ENCODE assay signal across 11 mouse cellular contexts in genomic region chr15:103241071-103242018, GRCm38 (mm10). TPM values are rescaled to one million over a fixed set of nuclear protein-coding genes. Genes with fewer than 3 reads are reported as not detected.
DNase-seq lines count a peak whose midpoint lies in the region; ATAC-seq and TF ChIP-seq lines count a peak whose summit lies in the region.
"Not testable (repeated sequence)": the region's sequence is repeated elsewhere in the genome, so short reads cannot be mapped to it uniquely, and the experiment has no call there.
"Had no signal": no experiment of that assay in that cellular context is flagged by ENCODE, and none has a peak within 500 bp of the region (broad histone marks: within the 10 kb centered on the region; RNA-seq: fewer than 3 reads in every experiment).

No protein-coding gene starts in this region.

- not testable (repeated sequence) for TF ChIP-seq CTCF in CH12.LX (conservative IDR thresholded peaks at IDR 0.05 in 1 of 2, IDR thresholded peaks at IDR 0.05 in 1 of 2; ENCODE audit: low read depth in 2 of 2, low read length in 2 of 2)

- H3K9ac ChIP-seq in CH12.LX (ENCODE audit: insufficient read depth, low read depth) = peak overlapping the region; percentile 96
- peak overlapping the region; percentile 87 for H3K9ac ChIP-seq in forebrain, embryonic 15.5 days (replicated peaks)
- H3K9ac ChIP-seq in hindbrain, embryonic 11.5 days (ENCODE audit: low read depth, low read length) = peak overlapping the region; percentile 66
- peak overlapping the region; percentile 81 for H3K9ac ChIP-seq in kidney, embryonic 16.5 days (replicated peaks; ENCODE audit: low read length)
- H3K9ac ChIP-seq in liver, embryonic 15.5 days = peak overlapping the region; percentile 79
- H3K9ac ChIP-seq in midbrain, embryonic 15.5 days = peak overlapping the region; percentile 64
- peak overlapping the region; percentile 83 for H3K9ac ChIP-seq in stomach, embryonic 16.5 days (ENCODE audit: low read length)

- peak; percentile 56; the same call in 1 of the 2 replicates for TF ChIP-seq POLR2A in CH12.LX (IDR thresholded peaks at IDR 0.05; ENCODE audit: low read depth, low read length)

- not testable (repeated sequence) for ATAC-seq in forebrain, embryonic 15.5 days (replicated peaks); hindbrain, embryonic 11.5 days (ENCODE audit: low FRiP score); kidney, embryonic 16.5 days (ENCODE audit: low FRiP score, low TSS enrichment); liver, embryonic 15.5 days (ENCODE audit: insufficient read depth); midbrain, embryonic 15.5 days (replicated peaks); stomach, embryonic 16.5 days (ENCODE audit: insufficient read depth, low FRiP score)

- peak overlapping the region; percentile 59 to 77 (median 74) for H3K4me3 ChIP-seq in CH12.LX (replicated peaks in 1 of 3; ENCODE audit: low read depth in 2 of 3, low read length in 2 of 3, poor library complexity in 1 of 3)
- H3K4me3 ChIP-seq in forebrain, embryonic 15.5 days = peak overlapping the region; percentile 83
- peak overlapping the region; percentile 46 for H3K4me3 ChIP-seq in hindbrain, embryonic 11.5 days (ENCODE audit: low read depth, low read length)
- peak overlapping the region; percentile 55 for H3K4me3 ChIP-seq in kidney, embryonic 16.5 days (ENCODE audit: low read length)
- H3K4me3 ChIP-seq in liver, embryonic 15.5 days (replicated peaks) = peak overlapping the region; percentile 84
- H3K4me3 ChIP-seq in midbrain, embryonic 15.5 days = peak overlapping the region; percentile 59
- peak overlapping the region; percentile 66 for H3K4me3 ChIP-seq in stomach, embryonic 16.5 days (replicated peaks; ENCODE audit: low read length)

- dilution Hi-C loops in CH12.LX (cut with MboI; ENCODE audit: extremely low pct_ligation_motif_present, extremely low pct_unique_long_range_greater_than_20kb, low sequenced_read_pairs) = not testable (repeated sequence)

- not testable (repeated sequence) for H3K27me3 ChIP-seq in CH12.LX (replicated peaks); forebrain, embryonic 15.5 days; hindbrain, embryonic 11.5 days (ENCODE audit: control insufficient read depth, insufficient read depth, low read length); kidney, embryonic 16.5 days (ENCODE audit: insufficient read depth, low read length); liver, embryonic 15.5 days; midbrain, embryonic 15.5 days (replicated peaks); stomach, embryonic 16.5 days (ENCODE audit: control insufficient read depth, insufficient read depth, low read length)

- H3K36me3 ChIP-seq in CH12.LX (replicated peaks in 1 of 2; ENCODE audit: control insufficient read depth in 1 of 2, insufficient read depth in 1 of 2, low read length in 1 of 2) = peaks cover 37 to 48% of the 10 kb centered on the region in 2 experiments
- H3K36me3 ChIP-seq in forebrain, embryonic 15.5 days = peaks cover 40% of the 10 kb centered on the region
- H3K36me3 ChIP-seq in hindbrain, embryonic 11.5 days (ENCODE audit: control insufficient read depth, insufficient read depth, low read length) = peaks cover 21% of the 10 kb centered on the region
- H3K36me3 ChIP-seq in kidney, embryonic 16.5 days (ENCODE audit: insufficient read depth, low read length) = peaks cover 32% of the 10 kb centered on the region
- H3K36me3 ChIP-seq in liver, embryonic 15.5 days (replicated peaks) = peaks cover 62% of the 10 kb centered on the region
- H3K36me3 ChIP-seq in midbrain, embryonic 15.5 days (replicated peaks) = peaks cover 31% of the 10 kb centered on the region
- H3K36me3 ChIP-seq in stomach, embryonic 16.5 days (ENCODE audit: control insufficient read depth, insufficient read depth, low read length) = peaks cover 18% of the 10 kb centered on the region

- TF ChIP-seq EP300 in CH12.LX (IDR thresholded peaks at IDR 0.05; ENCODE audit: low read length) = peak; percentile 68

- 9% methylated on average over 12 of the region's 12 CpGs for WGBS in forebrain, embryonic 15.5 days
- WGBS in hindbrain, embryonic 11.5 days = 14% methylated on average over 12 of the region's 12 CpGs
- 4% methylated on average over 11 of the region's 12 CpGs for WGBS in kidney, embryonic 16.5 days
- WGBS in liver, embryonic 15.5 days (ENCODE audit: insufficient replicate concordance) = under 1% methylated on average over 12 of the region's 12 CpGs
- 13% methylated on average over 12 of the region's 12 CpGs for WGBS in midbrain, embryonic 15.5 days
- 4% methylated on average over 12 of the region's 12 CpGs for WGBS in stomach, embryonic 16.5 days

- in situ Hi-C loops in CH12.LX (cut with MboI; ENCODE audit: low pct_ligation_motif_present, low pct_unique_long_range_greater_than_20kb, low sequenced_read_pairs) = not testable (repeated sequence)

- H3K79me2 ChIP-seq in CH12.LX (replicated peaks; ENCODE audit: control insufficient read depth, extremely low read depth, insufficient read depth, poor library complexity, severe bottlenecking) = peaks cover 68% of the 10 kb centered on the region

- H3K9me3 ChIP-seq in CH12.LX (replicated peaks; ENCODE audit: low read length); forebrain, embryonic 15.5 days; hindbrain, embryonic 11.5 days (ENCODE audit: control insufficient read depth, low read length); kidney, embryonic 16.5 days (ENCODE audit: low read length); liver, embryonic 15.5 days (replicated peaks); midbrain, embryonic 15.5 days; stomach, embryonic 16.5 days (replicated peaks; ENCODE audit: control insufficient read depth, low read length): not testable (repeated sequence)

- DNase-seq in CH12.LX (ENCODE audit: extremely low read depth) = peak; percentile 76
- DNase-seq in cerebellum, adult 9-11 months = peak; percentile 38
- DNase-seq in hindbrain, embryonic 11.5 days (ENCODE audit: low spot score) = not testable (repeated sequence)

- H3K4me1 ChIP-seq in CH12.LX (ENCODE audit: control insufficient read depth in 1 of 2, insufficient read depth in 2 of 2) = peaks cover 0 to 33% of the 10 kb centered on the region in 2 experiments; a peak in 2 of 4 replicates
- H3K4me1 ChIP-seq in forebrain, embryonic 15.5 days = peaks cover 60% of the 10 kb centered on the region
- not testable (repeated sequence) for H3K4me1 ChIP-seq in hindbrain, embryonic 11.5 days (replicated peaks; ENCODE audit: control insufficient read depth, insufficient read depth, low read length)
- peaks cover 36% of the 10 kb centered on the region for H3K4me1 ChIP-seq in kidney, embryonic 16.5 days (ENCODE audit: insufficient read depth, low read length)
- peaks cover 53% of the 10 kb centered on the region for H3K4me1 ChIP-seq in liver, embryonic 15.5 days (replicated peaks)
- peaks cover 49% of the 10 kb centered on the region for H3K4me1 ChIP-seq in midbrain, embryonic 15.5 days
- H3K4me1 ChIP-seq in stomach, embryonic 16.5 days (ENCODE audit: control insufficient read depth, insufficient read depth, low read length) = peaks cover 25% of the 10 kb centered on the region

- peak overlapping the region; percentile 81 for H3K27ac ChIP-seq in CH12.LX (ENCODE audit: insufficient read depth, low read depth)
- H3K27ac ChIP-seq in forebrain, embryonic 15.5 days (replicated peaks) = peak overlapping the region; percentile 96
- peak overlapping the region; percentile 67 for H3K27ac ChIP-seq in hindbrain, embryonic 11.5 days (ENCODE audit: low read depth, low read length)
- peak overlapping the region; percentile 98 for H3K27ac ChIP-seq in kidney, embryonic 16.5 days (ENCODE audit: low read length)
- H3K27ac ChIP-seq in liver, embryonic 15.5 days (replicated peaks) = peak overlapping the region; percentile 90
- peak overlapping the region; percentile 93 for H3K27ac ChIP-seq in midbrain, embryonic 15.5 days
- H3K27ac ChIP-seq in stomach, embryonic 16.5 days (ENCODE audit: low read length) = peak overlapping the region; percentile 94

- not testable (repeated sequence) for TF ChIP-seq RAD21 in CH12.LX (IDR thresholded peaks at IDR 0.05; ENCODE audit: low read depth, low read length)

- peak overlapping the region; percentile 97; the same call in 1 of the 2 replicates for H3K4me2 ChIP-seq in CH12.LX (ENCODE audit: insufficient read depth, low read depth, poor library complexity, severe bottlenecking)
- peak overlapping the region; percentile 88 for H3K4me2 ChIP-seq in forebrain, embryonic 15.5 days (replicated peaks)
- peak overlapping the region; percentile 74 for H3K4me2 ChIP-seq in hindbrain, embryonic 11.5 days (replicated peaks; ENCODE audit: low read depth, low read length)
- peak overlapping the region; percentile 79 for H3K4me2 ChIP-seq in kidney, embryonic 16.5 days (replicated peaks; ENCODE audit: low read depth, low read length)
- H3K4me2 ChIP-seq in liver, embryonic 15.5 days = peak overlapping the region; percentile 83
- peak overlapping the region; percentile 75 for H3K4me2 ChIP-seq in midbrain, embryonic 15.5 days
- peak overlapping the region; percentile 72 for H3K4me2 ChIP-seq in stomach, embryonic 16.5 days (ENCODE audit: low read depth, low read length)

RNA-seq across cellular contexts. Expression of gene Hnrnpa1, which starts 1.1 kb away (rescaled TPM):
- 635 and 691 TPM in 2 replicates for total RNA-seq in CH12.LX (2012; rRNA removed)
- total RNA-seq in CH12.LX (2014; rRNA removed) = 757 and 802 TPM in 2 replicates
- polyA plus RNA-seq in CH12.LX (2012; ENCODE audit: insufficient read length, low read depth) = 1,746 and 1,799 TPM in 2 replicates
- polyA plus RNA-seq in forebrain, embryonic 15.5 days (2015; fragmentation: Nextera tagmentation; extraction: Ambion mirVana) = 995 and 1,028 TPM in 2 replicates
- polyA plus RNA-seq in hindbrain, embryonic 11.5 days (2014; fragmentation: Nextera tagmentation; extraction: Ambion mirVana) = 1,309 and 1,311 TPM in 2 replicates
- polyA plus RNA-seq in kidney, embryonic 16.5 days (2015; fragmentation: Nextera tagmentation; extraction: Ambion mirVana) = 831 and 924 TPM in 2 replicates
- polyA plus RNA-seq in liver, embryonic 15.5 days (2015; fragmentation: Nextera tagmentation; extraction: Ambion mirVana) = 193 and 220 TPM in 2 replicates
- polyA plus RNA-seq in midbrain, embryonic 15.5 days (2015; fragmentation: Nextera tagmentation; extraction: Ambion mirVana) = 669 and 721 TPM in 2 replicates
- 525 and 529 TPM in 2 replicates for polyA plus RNA-seq in stomach, embryonic 16.5 days (2015; fragmentation: Nextera tagmentation; extraction: Ambion mirVana)

RNA-seq across cellular contexts. Expression of gene Cbx5, which starts 1.7 kb away (rescaled TPM):
- total RNA-seq in CH12.LX (2012; rRNA removed) (94.9 and 99.6 TPM in 2 replicates), CH12.LX (2014; rRNA removed) (152 and 171 TPM in 2 replicates)
- polyA plus RNA-seq in CH12.LX (2012; ENCODE audit: insufficient read length, low read depth) = 128 and 151 TPM in 2 replicates
- polyA plus RNA-seq in forebrain, embryonic 15.5 days (2015; fragmentation: Nextera tagmentation; extraction: Ambion mirVana) = 134 and 139 TPM in 2 replicates
- 185 and 204 TPM in 2 replicates for polyA plus RNA-seq in hindbrain, embryonic 11.5 days (2014; fragmentation: Nextera tagmentation; extraction: Ambion mirVana)
- 109 and 120 TPM in 2 replicates for polyA plus RNA-seq in kidney, embryonic 16.5 days (2015; fragmentation: Nextera tagmentation; extraction: Ambion mirVana)
- polyA plus RNA-seq in liver, embryonic 15.5 days (2015; fragmentation: Nextera tagmentation; extraction: Ambion mirVana) = 44.5 and 49.2 TPM in 2 replicates
- 147 and 153 TPM in 2 replicates for polyA plus RNA-seq in midbrain, embryonic 15.5 days (2015; fragmentation: Nextera tagmentation; extraction: Ambion mirVana)
- polyA plus RNA-seq in stomach, embryonic 16.5 days (2015; fragmentation: Nextera tagmentation; extraction: Ambion mirVana) = 88.3 and 91.8 TPM in 2 replicates

RNA-seq across cellular contexts. Expression of gene Nfe2, which starts 16.9 kb away (rescaled TPM):
- total RNA-seq in CH12.LX (2012; rRNA removed) = 0.13 TPM in 1 of 2 replicates, not detected in the other
- total RNA-seq in CH12.LX (2014; rRNA removed) = not detected in 2 replicates
- polyA plus RNA-seq in CH12.LX (2012; ENCODE audit: insufficient read length, low read depth) = 0.14 and 0.33 TPM in 2 replicates
- 0.38 and 0.63 TPM in 2 replicates for polyA plus RNA-seq in forebrain, embryonic 15.5 days (2015; fragmentation: Nextera tagmentation; extraction: Ambion mirVana)
- 4.7 and 5.0 TPM in 2 replicates for polyA plus RNA-seq in hindbrain, embryonic 11.5 days (2014; fragmentation: Nextera tagmentation; extraction: Ambion mirVana)
- 3.8 and 4.2 TPM in 2 replicates for polyA plus RNA-seq in kidney, embryonic 16.5 days (2015; fragmentation: Nextera tagmentation; extraction: Ambion mirVana)
- polyA plus RNA-seq in liver, embryonic 15.5 days (2015; fragmentation: Nextera tagmentation; extraction: Ambion mirVana) = 207 and 217 TPM in 2 replicates
- polyA plus RNA-seq in midbrain, embryonic 15.5 days (2015; fragmentation: Nextera tagmentation; extraction: Ambion mirVana) = 0.63 and 0.92 TPM in 2 replicates
- polyA plus RNA-seq in stomach, embryonic 16.5 days (2015; fragmentation: Nextera tagmentation; extraction: Ambion mirVana) = 8.7 and 11.1 TPM in 2 replicates
- total RNA-seq: gastrocnemius, adult 8-10 months; layer of hippocampus, adult 18-20 months; left cerebral cortex, postnatal 36 days had no signal

RNA-seq across cellular contexts. Expression of gene Copz1, which starts 31.2 kb away (rescaled TPM):
- total RNA-seq in CH12.LX (2012; rRNA removed) = 80.0 and 97.9 TPM in 2 replicates
- total RNA-seq in CH12.LX (2014; rRNA removed) = 135 and 148 TPM in 2 replicates
- 263 and 271 TPM in 2 replicates for polyA plus RNA-seq in CH12.LX (2012; ENCODE audit: insufficient read length, low read depth)
- polyA plus RNA-seq in forebrain, embryonic 15.5 days (2015; fragmentation: Nextera tagmentation; extraction: Ambion mirVana) = 215 and 220 TPM in 2 replicates
- polyA plus RNA-seq in hindbrain, embryonic 11.5 days (2014; fragmentation: Nextera tagmentation; extraction: Ambion mirVana) = 310 and 313 TPM in 2 replicates
- 324 and 333 TPM in 2 replicates for polyA plus RNA-seq in kidney, embryonic 16.5 days (2015; fragmentation: Nextera tagmentation; extraction: Ambion mirVana)
- polyA plus RNA-seq in liver, embryonic 15.5 days (2015; fragmentation: Nextera tagmentation; extraction: Ambion mirVana) = 196 and 203 TPM in 2 replicates
- polyA plus RNA-seq in midbrain, embryonic 15.5 days (2015; fragmentation: Nextera tagmentation; extraction: Ambion mirVana) = 197 and 203 TPM in 2 replicates
- polyA plus RNA-seq in stomach, embryonic 16.5 days (2015; fragmentation: Nextera tagmentation; extraction: Ambion mirVana) = 265 and 272 TPM in 2 replicates

Comparison
In these comparisons a context has a peak if more than half of its experiments do, and no peak if none do; other contexts are left out.
1. RNA of gene Nfe2, which starts 16.9 kb away (polyA plus RNA-seq): 207 to 217 TPM in liver, embryonic 15.5 days; 8.7 to 11.1 TPM in stomach, embryonic 16.5 days, 4.7 to 5.0 TPM in hindbrain, embryonic 11.5 days, 3.8 to 4.2 TPM in kidney, embryonic 16.5 days, 0.63 to 0.92 TPM in midbrain, embryonic 15.5 days, 0.38 to 0.63 TPM in forebrain, embryonic 15.5 days and 0.14 to 0.33 TPM in CH12.LX; every median in the first group is over 10 times any median in the second.
2. Peak in every context shown above with its lines, with median percentiles within 50 percentile points of each other: H3K27ac ChIP-seq, H3K4me2 ChIP-seq, H3K4me3 ChIP-seq and H3K9ac ChIP-seq.